Mouse (Mus musculus) gastrocnemius, adult 8-10 months (tissue): ENCODE data around the gene Acadl. TPM values are rescaled to one million over a fixed set of nuclear protein-coding genes. Genes with fewer than 3 reads are reported as not detected.

Source experiments
- DNase-seq, 2 experiments: peaks; one replicate each; pipeline ENCODE4 v3.0.0; 2022; ENCODE audit warnings: low spot score in 2 of 2
- total RNA-seq, 4 experiments: library from RNA; stranded (reverse); gene quantifications; 2 replicates each; pipeline ENCODE4 v1.2.4; 2022

Gene Acadl
- 100 to 1,000 TPM; 221 to 291 (median 229) TPM for total RNA-seq

GRCm38 (mm10) chr1:66862712-66863511 is at the start of gene Acadl:
Acadl (minus strand) TSS chr1:66863277.
- DNase-seq: peak; percentile 85 to 88

- DNase-seq: no peak
These were observed 49.2 kb upstream of the Acadl start for GRCm38 (mm10) chr1:66912305-66912704.

GRCm38 (mm10) chr1:66902566-66902965 is 39.5 kb upstream of the Acadl start:
- no peak for DNase-seq

- no peak for DNase-seq
These were observed 37.9 kb upstream of the Acadl start for GRCm38 (mm10) chr1:66900946-66901345.

GRCm38 (mm10) chr1:66898261-66898660 is 35.2 kb upstream of the Acadl start:
- no peak for DNase-seq

- DNase-seq: no peak
These were observed 33.5 kb upstream of the Acadl start for GRCm38 (mm10) chr1:66896556-66896955.

GRCm38 (mm10) chr1:66896125-66896524 is 33.0 kb upstream of the Acadl start:
- DNase-seq: no peak

- no peak for DNase-seq
These were observed 32.7 kb upstream of the Acadl start for GRCm38 (mm10) chr1:66895837-66896118.

GRCm38 (mm10) chr1:66895093-66895836 is 32.2 kb upstream of the Acadl start:
- no peak for DNase-seq

- no peak for DNase-seq
These were observed 24.1 kb upstream of the Acadl start for GRCm38 (mm10) chr1:66887175-66887574.

GRCm38 (mm10) chr1:66880217-66880616 is 17.1 kb upstream of the Acadl start:
- DNase-seq: no peak

- DNase-seq: no peak
These were observed 11.7 kb upstream of the Acadl start for GRCm38 (mm10) chr1:66874740-66875139.

- peak in 1 of 2 experiments; percentile 17 for DNase-seq
These were observed 8.5 kb upstream of the Acadl start for GRCm38 (mm10) chr1:66871591-66871990.

- no peak for DNase-seq
These were observed 2.6 kb upstream of the Acadl start for GRCm38 (mm10) chr1:66865633-66866032.

- DNase-seq: no peak
These were observed 841 bp upstream of the Acadl start for GRCm38 (mm10) chr1:66863741-66864495.

GRCm38 (mm10) chr1:66861764-66862672 is 1.1 kb downstream of the Acadl start:
- DNase-seq: no peak

- no peak for DNase-seq
These were observed 15.6 kb downstream of the Acadl start for GRCm38 (mm10) chr1:66847506-66847905.

GRCm38 (mm10) chr1:66845690-66846318 is 17.3 kb downstream of the Acadl start:
- no peak for DNase-seq

GRCm38 (mm10) chr1:66841938-66842337 is 21.1 kb downstream of the Acadl start:
- DNase-seq: no peak

GRCm38 (mm10) chr1:66841510-66841909 is 21.6 kb downstream of the Acadl start:
- no peak for DNase-seq
